Mouse (Mus musculus): ENCODE measurements at regions not wholly inside any gene's neighbourhood (a gene's known extent, or its start where the extent isn't known, plus 50 kb on each side); places are given as distances from the start of the nearest gene placed in this dataset.
"Not testable (repeated sequence)": the region's sequence is repeated elsewhere in the genome, so short reads cannot be mapped to it uniquely, and the experiment has no call there.

GRCm38 (mm10) chr6:101979213-101979612, 593.7 kb downstream of the Cntn3 start:
- Histone ChIP-seq H3K9me3 (ENCODE audit: control insufficient read depth, insufficient read depth, low read depth, low read length) (no peaks in the 10 kb centered on the region), H3K27ac (ENCODE audit: insufficient read depth, low read depth, low read length, poor library complexity, severe bottlenecking) (no peak overlapping the region; the same call in 1 of the 2 replicates), H3K36me3 (ENCODE audit: control insufficient read depth, insufficient read depth, low read length, poor library complexity, severe bottlenecking) (no peaks in the 10 kb centered on the region), H3K4me3 (ENCODE audit: insufficient read depth in 1 of 2, low read depth in 1 of 2, low read length in 2 of 2, poor library complexity in 1 of 2, severe bottlenecking in 1 of 2) (no peak overlapping the region), H3K4me1 (ENCODE audit: control insufficient read depth in 2 of 2, insufficient read depth in 2 of 2, low read length in 2 of 2, poor library complexity in 1 of 2) (no peaks in the 10 kb centered on the region; a peak in 1 of 4 replicates), H3K9ac (ENCODE audit: insufficient read depth, low read depth, low read length, poor library complexity, severe bottlenecking) (no peak overlapping the region)
- DNase-seq (ENCODE audit: low read depth, low spot score): peak; percentile 22
- in situ Hi-C loops (cut with MboI; ENCODE audit: low sequenced_read_pairs in 2 of 2, unreplicated experiment in 2 of 2): no loop called here
- TF ChIP-seq HCFC1 (IDR thresholded peaks at IDR 0.05; ENCODE audit: borderline replicate concordance, insufficient read depth, low read length) (no peak), MAFK (IDR thresholded peaks at IDR 0.05; ENCODE audit: insufficient read depth, low read depth, low read length) (no peak), ZC3H11A (IDR thresholded peaks at IDR 0.05; ENCODE audit: borderline replicate concordance, low read depth, low read length) (no peak), CHD2 (IDR thresholded peaks at IDR 0.05; ENCODE audit: low read depth, low read length) (no peak; the same call in 1 of the 2 replicates)

GRCm38 (mm10) chr6:101964941-101965340, 587.2 kb upstream of the Pdzrn3 start:
- in situ Hi-C loops (cut with MboI; ENCODE audit: low sequenced_read_pairs in 2 of 2, unreplicated experiment in 2 of 2): no loop called here
- Histone ChIP-seq H3K4me1 (ENCODE audit: control insufficient read depth in 2 of 2, insufficient read depth in 2 of 2, low read length in 2 of 2, poor library complexity in 1 of 2) (no peaks in the 10 kb centered on the region), H3K9ac (ENCODE audit: insufficient read depth, low read depth, low read length, poor library complexity, severe bottlenecking) (no peak overlapping the region), H3K36me3 (ENCODE audit: control insufficient read depth, insufficient read depth, low read length, poor library complexity, severe bottlenecking) (no peaks in the 10 kb centered on the region), H3K27ac (ENCODE audit: insufficient read depth, low read depth, low read length, poor library complexity, severe bottlenecking) (no peak overlapping the region), H3K9me3 (ENCODE audit: control insufficient read depth, insufficient read depth, low read depth, low read length) (no peaks in the 10 kb centered on the region), H3K4me3 (ENCODE audit: insufficient read depth in 1 of 2, low read depth in 1 of 2, low read length in 2 of 2, poor library complexity in 1 of 2, severe bottlenecking in 1 of 2) (no peak overlapping the region)
- DNase-seq (ENCODE audit: low read depth, low spot score): no peak
- TF ChIP-seq CHD2 (IDR thresholded peaks at IDR 0.05; ENCODE audit: low read depth, low read length) (no peak), ZC3H11A (IDR thresholded peaks at IDR 0.05; ENCODE audit: borderline replicate concordance, low read depth, low read length) (no peak), ZNF384 (IDR thresholded peaks at IDR 0.05; ENCODE audit: low read depth, low read length) (no peak), MAFK (IDR thresholded peaks at IDR 0.05; ENCODE audit: insufficient read depth, low read depth, low read length) (no peak), HCFC1 (IDR thresholded peaks at IDR 0.05; ENCODE audit: borderline replicate concordance, insufficient read depth, low read length) (no peak)

- in situ Hi-C loops (cut with MboI; ENCODE audit: low sequenced_read_pairs in 2 of 2, unreplicated experiment in 2 of 2); H3K4me3 ChIP-seq (ENCODE audit: insufficient read depth in 1 of 2, low read depth in 1 of 2, low read length in 2 of 2, poor library complexity in 1 of 2, severe bottlenecking in 1 of 2); DNase-seq (ENCODE audit: low read depth, low spot score); H3K27ac ChIP-seq (ENCODE audit: insufficient read depth, low read depth, low read length, poor library complexity, severe bottlenecking); H3K9me3 ChIP-seq (ENCODE audit: control insufficient read depth, insufficient read depth, low read depth, low read length); H3K36me3 ChIP-seq (ENCODE audit: control insufficient read depth, insufficient read depth, low read length, poor library complexity, severe bottlenecking); H3K4me1 ChIP-seq (ENCODE audit: control insufficient read depth in 2 of 2, insufficient read depth in 2 of 2, low read length in 2 of 2, poor library complexity in 1 of 2); H3K9ac ChIP-seq (ENCODE audit: insufficient read depth, low read depth, low read length, poor library complexity, severe bottlenecking): not testable (repeated sequence)
Measured at GRCm38 (mm10) chr6:101961476-101961875, 583.8 kb upstream of the Pdzrn3 start.

- H3K4me1 ChIP-seq (ENCODE audit: control insufficient read depth in 2 of 2, insufficient read depth in 2 of 2, low read length in 2 of 2, poor library complexity in 1 of 2): no peaks in the 10 kb centered on the region
- no peaks in the 10 kb centered on the region for H3K9me3 ChIP-seq (ENCODE audit: control insufficient read depth, insufficient read depth, low read depth, low read length)
- no peak overlapping the region for H3K4me3 ChIP-seq (ENCODE audit: insufficient read depth in 1 of 2, low read depth in 1 of 2, low read length in 2 of 2, poor library complexity in 1 of 2, severe bottlenecking in 1 of 2)
- no peak for DNase-seq (ENCODE audit: low read depth, low spot score)
- no peaks in the 10 kb centered on the region for H3K36me3 ChIP-seq (ENCODE audit: control insufficient read depth, insufficient read depth, low read length, poor library complexity, severe bottlenecking)
- TF ChIP-seq ZC3H11A (IDR thresholded peaks at IDR 0.05; ENCODE audit: borderline replicate concordance, low read depth, low read length) (no peak), HCFC1 (IDR thresholded peaks at IDR 0.05; ENCODE audit: borderline replicate concordance, insufficient read depth, low read length) (no peak), ZNF384 (IDR thresholded peaks at IDR 0.05; ENCODE audit: low read depth, low read length) (no peak), MAFK (IDR thresholded peaks at IDR 0.05; ENCODE audit: insufficient read depth, low read depth, low read length) (no peak), CHD2 (IDR thresholded peaks at IDR 0.05; ENCODE audit: low read depth, low read length) (no peak)
- in situ Hi-C loops (cut with MboI; ENCODE audit: low sequenced_read_pairs in 2 of 2, unreplicated experiment in 2 of 2): no loop called here
- H3K27ac ChIP-seq (ENCODE audit: insufficient read depth, low read depth, low read length, poor library complexity, severe bottlenecking): no peak overlapping the region
- no peak overlapping the region for H3K9ac ChIP-seq (ENCODE audit: insufficient read depth, low read depth, low read length, poor library complexity, severe bottlenecking)
Measured at GRCm38 (mm10) chr6:101949681-101950080, 572.0 kb upstream of the Pdzrn3 start.

GRCm38 (mm10) chr6:101948950-101949349, 571.3 kb upstream of the Pdzrn3 start:
- no peak overlapping the region for H3K27ac ChIP-seq (ENCODE audit: insufficient read depth, low read depth, low read length, poor library complexity, severe bottlenecking)
- no peaks in the 10 kb centered on the region for H3K9me3 ChIP-seq (ENCODE audit: control insufficient read depth, insufficient read depth, low read depth, low read length)
- in situ Hi-C loops (cut with MboI; ENCODE audit: low sequenced_read_pairs in 2 of 2, unreplicated experiment in 2 of 2): no loop called here
- H3K9ac ChIP-seq (ENCODE audit: insufficient read depth, low read depth, low read length, poor library complexity, severe bottlenecking): no peak overlapping the region
- no peaks in the 10 kb centered on the region for H3K4me1 ChIP-seq (ENCODE audit: control insufficient read depth in 2 of 2, insufficient read depth in 2 of 2, low read length in 2 of 2, poor library complexity in 1 of 2)
- DNase-seq (ENCODE audit: low read depth, low spot score): no peak
- H3K36me3 ChIP-seq (ENCODE audit: control insufficient read depth, insufficient read depth, low read length, poor library complexity, severe bottlenecking): no peaks in the 10 kb centered on the region
- no peak overlapping the region for H3K4me3 ChIP-seq (ENCODE audit: insufficient read depth in 1 of 2, low read depth in 1 of 2, low read length in 2 of 2, poor library complexity in 1 of 2, severe bottlenecking in 1 of 2)
- no peak for TF ChIP-seq ZC3H11A (IDR thresholded peaks at IDR 0.05; ENCODE audit: borderline replicate concordance, low read depth, low read length)
- TF ChIP-seq HCFC1 (IDR thresholded peaks at IDR 0.05; ENCODE audit: borderline replicate concordance, insufficient read depth, low read length): no peak
- TF ChIP-seq MAFK (IDR thresholded peaks at IDR 0.05; ENCODE audit: insufficient read depth, low read depth, low read length): no peak
- TF ChIP-seq ZNF384 (IDR thresholded peaks at IDR 0.05; ENCODE audit: low read depth, low read length): no peak
- no peak for TF ChIP-seq CHD2 (IDR thresholded peaks at IDR 0.05; ENCODE audit: low read depth, low read length)

All from ES-E14 (cell line).